Mouse (Mus musculus) neural tube, embryonic 14.5 days (tissue): ENCODE results near the gene Lrr1. TPM values are rescaled to one million over a fixed set of nuclear protein-coding genes. Genes with fewer than 3 reads are reported as not detected.

ENCODE experiments used
- ATAC-seq: fragments of 200-750 bp; cut with Nextera tagmentation; 2 replicates; pipeline ENCODE4 v1.8.0; 2017; ENCODE audit warnings: low read depth, mild to moderate bottlenecking, moderate TSS enrichment, moderate library complexity
- H3K27ac ChIP-seq: fragments of 300-500 bp; sonication (generic); 2 replicates; pipeline ENCODE4 v1.5.1; 2014; ENCODE audit warnings: low read depth, mild to moderate bottlenecking, control low read depth, low read length, moderate library complexity, mixed read lengths
- H3K27me3 ChIP-seq: fragments of 300-500 bp; sonication (generic); 2 replicates; pipeline ENCODE4 v1.6.1; 2014; ENCODE audit warnings: low read length; ENCODE audit not compliant: control insufficient read depth, insufficient read depth
- H3K36me3 ChIP-seq: fragments of 300-500 bp; sonication (generic); 2 replicates; pipeline ENCODE4 v1.6.1; 2014; ENCODE audit warnings: low read length, mixed read lengths; ENCODE audit not compliant: control insufficient read depth, insufficient read depth
- H3K4me1 ChIP-seq: fragments of 300-500 bp; sonication (generic); 2 replicates; pipeline ENCODE4 v1.6.1; 2014; ENCODE audit warnings: low read length; ENCODE audit not compliant: control insufficient read depth, insufficient read depth
- H3K4me2 ChIP-seq: fragments of 300-500 bp; sonication (generic); 2 replicates; pipeline ENCODE4 v1.6.1; 2014; ENCODE audit warnings: mild to moderate bottlenecking, low read depth, low read length, control low read depth
- H3K4me3 ChIP-seq: fragments of 300-500 bp; sonication (generic); 2 replicates; pipeline ENCODE4 v1.5.1; 2014; ENCODE audit warnings: low read depth, low read length, control low read depth, mixed read lengths
- H3K9ac ChIP-seq: fragments of 300-500 bp; sonication (generic); replicated peaks from 2 replicates; pipeline ENCODE4 v1.6.1; 2014; ENCODE audit warnings: low read depth, mild to moderate bottlenecking, control low read depth, low read length, mixed read lengths
- H3K9me3 ChIP-seq: fragments of 300-500 bp; sonication (generic); 2 replicates; pipeline ENCODE4 v1.6.1; 2016; ENCODE audit warnings: low read length; ENCODE audit not compliant: control insufficient read depth
- WGBS: fragments of 180-500 bp; shearing (Covaris S2); extraction: QIAGEN DNeasy Blood & Tissue Kit; methylation state at CpG from one replicate; pipeline ENCODE4 v1.1.7; 2014; 5-methylcytosine and 5-hydroxymethylcytosine counted together
- polyA plus RNA-seq: library from polyadenylated mRNA; unstranded; fragments of >200 nt; fragmentation: Nextera tagmentation; extraction: Ambion mirVana; gene quantifications from 2 replicates; pipeline ENCODE4 v1.2.1, GENCODE M21; 2014

The Lrr1 gene
- polyA plus RNA-seq, 1 experiment from 2014 or later, result 1.6 TPM

GRCm38 (mm10) chr12:69198985-69199384 is 30.4 kb downstream of the Lrr1 start:
- no peak overlapping the region for H3K4me3 ChIP-seq
- H3K4me2 ChIP-seq, result no peak overlapping the region
- H3K9me3 ChIP-seq, result no peaks in the 10 kb centered on the region
- ATAC-seq, result no peak
- H3K36me3 ChIP-seq, result no peaks in the 10 kb centered on the region; the same call in 1 of the 2 replicates
- no peaks in the 10 kb centered on the region for H3K27me3 ChIP-seq
- no peak overlapping the region for H3K9ac ChIP-seq
- peaks cover 19% of the 10 kb centered on the region; the same call in 1 of the 2 replicates for H3K4me1 ChIP-seq
- H3K27ac ChIP-seq, result no peak overlapping the region

GRCm38 (mm10) chr12:69204052-69204833 is 35.6 kb downstream of the Lrr1 start, which contains the start of gene Gm49384:
Gene Gm49384, minus strand, starts transcription at chr12:69204267.
- H3K9ac ChIP-seq, result no peak within 1 kb of the TSS
- H3K4me3 ChIP-seq, result no peak within 1 kb of the TSS
- ATAC-seq, result no peak
- WGBS, result 58% methylated on average over 16 of the region's 16 CpGs
- no peak within 1 kb of the TSS for H3K4me2 ChIP-seq
- H3K36me3 ChIP-seq, result no peaks in the 10 kb centered on the region; the same call in 1 of the 2 replicates
- H3K27me3 ChIP-seq, result no peaks in the 10 kb centered on the region
- H3K9me3 ChIP-seq, result no peaks in the 10 kb centered on the region
- H3K27ac ChIP-seq, result no peak within 1 kb of the TSS
- H3K4me1 ChIP-seq, result no peaks in the 10 kb centered on the region

GRCm38 (mm10) chr12:69207396-69207795 is 38.8 kb downstream of the Lrr1 start:
- H3K36me3 ChIP-seq, result no peaks in the 10 kb centered on the region
- no peak overlapping the region for H3K4me3 ChIP-seq
- no peak overlapping the region for H3K27ac ChIP-seq
- no peaks in the 10 kb centered on the region for H3K4me1 ChIP-seq
- H3K9me3 ChIP-seq, result no peaks in the 10 kb centered on the region
- 94% methylated on average over 8 of the region's 8 CpGs for WGBS
- no peak overlapping the region for H3K9ac ChIP-seq
- H3K27me3 ChIP-seq, result no peaks in the 10 kb centered on the region
- ATAC-seq, result no peak
- H3K4me2 ChIP-seq, result no peak overlapping the region

- WGBS, result 95% methylated on average over 7 of the region's 7 CpGs
- H3K36me3 ChIP-seq, result no peaks in the 10 kb centered on the region
- H3K27ac ChIP-seq, result no peak overlapping the region
- no peaks in the 10 kb centered on the region for H3K4me1 ChIP-seq
- H3K9ac ChIP-seq, result no peak overlapping the region
- H3K27me3 ChIP-seq, result no peaks in the 10 kb centered on the region
- no peak overlapping the region for H3K4me3 ChIP-seq
- H3K4me2 ChIP-seq, result no peak overlapping the region
- no peaks in the 10 kb centered on the region for H3K9me3 ChIP-seq
- no peak for ATAC-seq
Observed at GRCm38 (mm10) chr12:69207926-69208325, 39.3 kb downstream of the Lrr1 start.

GRCm38 (mm10) chr12:69208520-69208919 is 39.9 kb downstream of the Lrr1 start:
- Histone ChIP-seq H3K9ac (no peak overlapping the region), H3K4me3 (no peak overlapping the region), H3K9me3 (no peaks in the 10 kb centered on the region), H3K27me3 (no peaks in the 10 kb centered on the region), H3K4me2 (no peak overlapping the region), H3K4me1 (no peaks in the 10 kb centered on the region), H3K36me3 (no peaks in the 10 kb centered on the region), H3K27ac (no peak overlapping the region)
- no peak for ATAC-seq
- 89% methylated on average over 2 of the region's 2 CpGs for WGBS

GRCm38 (mm10) chr12:69210056-69210979 is 41.7 kb downstream of the Lrr1 start:
- ATAC-seq, result no peak; the same call in 1 of the 2 replicates
- H3K4me2 ChIP-seq, result no peak overlapping the region
- H3K4me1 ChIP-seq, result no peaks in the 10 kb centered on the region
- no peaks in the 10 kb centered on the region for H3K36me3 ChIP-seq
- H3K9me3 ChIP-seq, result no peaks in the 10 kb centered on the region
- no peak overlapping the region for H3K4me3 ChIP-seq
- no peak overlapping the region for H3K9ac ChIP-seq
- no peaks in the 10 kb centered on the region for H3K27me3 ChIP-seq
- H3K27ac ChIP-seq, result no peak overlapping the region
- WGBS, result 90% methylated on average over 18 of the region's 18 CpGs

GRCm38 (mm10) chr12:69211057-69211456 is 42.4 kb downstream of the Lrr1 start:
- no peak for ATAC-seq
- Histone ChIP-seq H3K36me3 (no peaks in the 10 kb centered on the region), H3K4me2 (no peak overlapping the region), H3K27me3 (no peaks in the 10 kb centered on the region), H3K27ac (no peak overlapping the region), H3K9ac (no peak overlapping the region), H3K4me1 (no peaks in the 10 kb centered on the region), H3K9me3 (no peaks in the 10 kb centered on the region), H3K4me3 (no peak overlapping the region)
- 83% methylated on average over 5 of the region's 5 CpGs for WGBS

- Histone ChIP-seq H3K4me1 (no peaks in the 10 kb centered on the region), H3K4me2 (no peak overlapping the region), H3K9ac (no peak overlapping the region), H3K27me3 (no peaks in the 10 kb centered on the region), H3K9me3 (no peaks in the 10 kb centered on the region), H3K27ac (no peak overlapping the region), H3K4me3 (no peak overlapping the region), H3K36me3 (no peaks in the 10 kb centered on the region)
- WGBS, result 94% methylated on average over 13 of the region's 13 CpGs
- no peak for ATAC-seq
Observed at GRCm38 (mm10) chr12:69213186-69213777, 44.7 kb downstream of the Lrr1 start.
